Mouse (Mus musculus): ENCODE measurements around the gene Sema5b. TPM values are rescaled to one million over a fixed set of nuclear protein-coding genes. Genes with fewer than 3 reads are reported as not detected.

The Sema5b gene
- polyA plus RNA-seq, 1 experiment from 2014 or later, result 0.21 TPM

GRCm38 (mm10) chr16:35613851-35614804, 73.2 kb downstream of the Sema5b start:
- H3K27me3 ChIP-seq, result no peaks in the 10 kb centered on the region
- ATAC-seq (ENCODE audit: insufficient read depth), result no peak
- no peaks in the 10 kb centered on the region for H3K36me3 ChIP-seq (replicated peaks)
- no peak overlapping the region for H3K4me3 ChIP-seq (replicated peaks)
- no peaks in the 10 kb centered on the region for H3K4me1 ChIP-seq (replicated peaks)
- H3K4me2 ChIP-seq, result no peak overlapping the region
- no peak overlapping the region for H3K27ac ChIP-seq (replicated peaks)
- no peaks in the 10 kb centered on the region for H3K9me3 ChIP-seq (replicated peaks)
- no peak overlapping the region for H3K9ac ChIP-seq
- WGBS (ENCODE audit: insufficient replicate concordance), result 59% methylated on average over 17 of the region's 17 CpGs

- Histone ChIP-seq H3K27me3 (no peaks in the 10 kb centered on the region), H3K9me3 (replicated peaks) (no peaks in the 10 kb centered on the region), H3K36me3 (replicated peaks) (no peaks in the 10 kb centered on the region), H3K9ac (no peak overlapping the region), H3K4me3 (replicated peaks) (no peak overlapping the region), H3K4me1 (replicated peaks) (no peaks in the 10 kb centered on the region), H3K27ac (replicated peaks) (no peak overlapping the region), H3K4me2 (no peak overlapping the region)
- ATAC-seq (ENCODE audit: insufficient read depth), result no peak
- WGBS (ENCODE audit: insufficient replicate concordance), result 48% methylated on average over 4 of the region's 4 CpGs
Measured at GRCm38 (mm10) chr16:35617732-35618131, 76.8 kb downstream of the Sema5b start.

GRCm38 (mm10) chr16:35623026-35623425, 82.1 kb downstream of the Sema5b start:
- Histone ChIP-seq H3K36me3 (replicated peaks) (no peaks in the 10 kb centered on the region), H3K4me2 (no peak overlapping the region), H3K4me3 (replicated peaks) (no peak overlapping the region), H3K27me3 (no peaks in the 10 kb centered on the region), H3K9me3 (replicated peaks) (no peaks in the 10 kb centered on the region), H3K9ac (no peak overlapping the region), H3K4me1 (replicated peaks) (no peaks in the 10 kb centered on the region), H3K27ac (replicated peaks) (no peak overlapping the region)
- no peak for ATAC-seq (ENCODE audit: insufficient read depth)
- WGBS (ENCODE audit: insufficient replicate concordance), result 58% methylated on average over 2 of the region's 2 CpGs

GRCm38 (mm10) chr16:35623986-35624385, 83.0 kb downstream of the Sema5b start:
- ATAC-seq (ENCODE audit: insufficient read depth), result no peak
- H3K9ac ChIP-seq, result no peak overlapping the region
- H3K27me3 ChIP-seq, result no peaks in the 10 kb centered on the region
- 48% methylated on average over 7 of the region's 7 CpGs for WGBS (ENCODE audit: insufficient replicate concordance)
- H3K36me3 ChIP-seq (replicated peaks), result no peaks in the 10 kb centered on the region
- H3K27ac ChIP-seq (replicated peaks), result no peak overlapping the region
- no peak overlapping the region for H3K4me3 ChIP-seq (replicated peaks)
- no peaks in the 10 kb centered on the region for H3K4me1 ChIP-seq (replicated peaks)
- H3K9me3 ChIP-seq (replicated peaks), result no peaks in the 10 kb centered on the region
- no peak overlapping the region for H3K4me2 ChIP-seq

GRCm38 (mm10) chr16:35624877-35625276, 83.9 kb downstream of the Sema5b start:
- no peaks in the 10 kb centered on the region for H3K4me1 ChIP-seq (replicated peaks)
- no peak overlapping the region for H3K4me2 ChIP-seq
- no peaks in the 10 kb centered on the region for H3K27me3 ChIP-seq
- H3K4me3 ChIP-seq (replicated peaks), result no peak overlapping the region
- no peaks in the 10 kb centered on the region for H3K9me3 ChIP-seq (replicated peaks)
- 45% methylated on average over 6 of the region's 6 CpGs for WGBS (ENCODE audit: insufficient replicate concordance)
- ATAC-seq (ENCODE audit: insufficient read depth), result no peak
- H3K27ac ChIP-seq (replicated peaks), result no peak overlapping the region
- H3K9ac ChIP-seq, result no peak overlapping the region
- no peaks in the 10 kb centered on the region for H3K36me3 ChIP-seq (replicated peaks)

GRCm38 (mm10) chr16:35625286-35626020, 84.5 kb downstream of the Sema5b start:
- 64% methylated on average over 16 of the region's 16 CpGs for WGBS (ENCODE audit: insufficient replicate concordance)
- Histone ChIP-seq H3K4me3 (replicated peaks) (no peak overlapping the region), H3K27me3 (no peaks in the 10 kb centered on the region), H3K4me1 (replicated peaks) (no peaks in the 10 kb centered on the region), H3K9me3 (replicated peaks) (no peaks in the 10 kb centered on the region), H3K36me3 (replicated peaks) (no peaks in the 10 kb centered on the region), H3K4me2 (no peak overlapping the region), H3K9ac (no peak overlapping the region), H3K27ac (replicated peaks) (no peak overlapping the region)
- no peak for ATAC-seq (ENCODE audit: insufficient read depth)

- Histone ChIP-seq H3K9me3 (replicated peaks) (no peaks in the 10 kb centered on the region), H3K27me3 (no peaks in the 10 kb centered on the region), H3K4me2 (no peak overlapping the region), H3K4me3 (replicated peaks) (no peak overlapping the region), H3K4me1 (replicated peaks) (no peaks in the 10 kb centered on the region), H3K27ac (replicated peaks) (no peak overlapping the region), H3K36me3 (replicated peaks) (no peaks in the 10 kb centered on the region), H3K9ac (no peak overlapping the region)
- 26% methylated on average over 10 of the region's 10 CpGs for WGBS (ENCODE audit: insufficient replicate concordance)
- ATAC-seq (ENCODE audit: insufficient read depth), result no peak
Measured at GRCm38 (mm10) chr16:35627992-35628607, 87.2 kb downstream of the Sema5b start.

GRCm38 (mm10) chr16:35630470-35631183, 89.7 kb downstream of the Sema5b start:
- Histone ChIP-seq H3K4me2 (no peak overlapping the region), H3K9me3 (replicated peaks) (no peaks in the 10 kb centered on the region), H3K27me3 (no peaks in the 10 kb centered on the region), H3K4me1 (replicated peaks) (no peaks in the 10 kb centered on the region), H3K36me3 (replicated peaks) (no peaks in the 10 kb centered on the region), H3K27ac (replicated peaks) (no peak overlapping the region), H3K9ac (no peak overlapping the region), H3K4me3 (replicated peaks) (no peak overlapping the region)
- 63% methylated on average over 16 of the region's 16 CpGs for WGBS (ENCODE audit: insufficient replicate concordance)
- ATAC-seq (ENCODE audit: insufficient read depth), result no peak

- H3K4me1 ChIP-seq (replicated peaks), result no peaks in the 10 kb centered on the region
- ATAC-seq (ENCODE audit: insufficient read depth), result no peak
- H3K27ac ChIP-seq (replicated peaks), result no peak overlapping the region
- no peaks in the 10 kb centered on the region for H3K27me3 ChIP-seq
- no peaks in the 10 kb centered on the region for H3K36me3 ChIP-seq (replicated peaks)
- no peak overlapping the region for H3K9ac ChIP-seq
- H3K4me2 ChIP-seq, result no peak overlapping the region
- H3K4me3 ChIP-seq (replicated peaks), result no peak overlapping the region
- WGBS (ENCODE audit: insufficient replicate concordance), result 22% methylated on average over 2 of the region's 2 CpGs
- no peaks in the 10 kb centered on the region for H3K9me3 ChIP-seq (replicated peaks)
Measured at GRCm38 (mm10) chr16:35633058-35633457, 92.1 kb downstream of the Sema5b start.

GRCm38 (mm10) chr16:35634971-35635370, 94.0 kb downstream of the Sema5b start:
- no peak overlapping the region for H3K27ac ChIP-seq (replicated peaks)
- no peaks in the 10 kb centered on the region for H3K27me3 ChIP-seq
- no peak for ATAC-seq (ENCODE audit: insufficient read depth)
- H3K4me1 ChIP-seq (replicated peaks), result no peaks in the 10 kb centered on the region
- no peak overlapping the region for H3K4me2 ChIP-seq
- H3K9ac ChIP-seq, result no peak overlapping the region
- WGBS (ENCODE audit: insufficient replicate concordance), result 34% methylated on average over 4 of the region's 4 CpGs
- H3K9me3 ChIP-seq (replicated peaks), result no peaks in the 10 kb centered on the region
- no peak overlapping the region for H3K4me3 ChIP-seq (replicated peaks)
- no peaks in the 10 kb centered on the region for H3K36me3 ChIP-seq (replicated peaks)

Measured in liver, embryonic 15.5 days (tissue).